Mouse (Mus musculus): ENCODE measurements around the gene Zfp148. TPM values are rescaled to one million over a fixed set of nuclear protein-coding genes. Genes with fewer than 3 reads are reported as not detected.
A peak's percentile ranks its signal among the peaks of the same experiment; 100 is the strongest.
"Not testable (repeated sequence)": the region's sequence is repeated elsewhere in the genome, so short reads cannot be mapped to it uniquely, and the experiment has no call there.

The Zfp148 gene
- polyA plus RNA-seq, 1 experiment, result 80.8 TPM

DNA sequence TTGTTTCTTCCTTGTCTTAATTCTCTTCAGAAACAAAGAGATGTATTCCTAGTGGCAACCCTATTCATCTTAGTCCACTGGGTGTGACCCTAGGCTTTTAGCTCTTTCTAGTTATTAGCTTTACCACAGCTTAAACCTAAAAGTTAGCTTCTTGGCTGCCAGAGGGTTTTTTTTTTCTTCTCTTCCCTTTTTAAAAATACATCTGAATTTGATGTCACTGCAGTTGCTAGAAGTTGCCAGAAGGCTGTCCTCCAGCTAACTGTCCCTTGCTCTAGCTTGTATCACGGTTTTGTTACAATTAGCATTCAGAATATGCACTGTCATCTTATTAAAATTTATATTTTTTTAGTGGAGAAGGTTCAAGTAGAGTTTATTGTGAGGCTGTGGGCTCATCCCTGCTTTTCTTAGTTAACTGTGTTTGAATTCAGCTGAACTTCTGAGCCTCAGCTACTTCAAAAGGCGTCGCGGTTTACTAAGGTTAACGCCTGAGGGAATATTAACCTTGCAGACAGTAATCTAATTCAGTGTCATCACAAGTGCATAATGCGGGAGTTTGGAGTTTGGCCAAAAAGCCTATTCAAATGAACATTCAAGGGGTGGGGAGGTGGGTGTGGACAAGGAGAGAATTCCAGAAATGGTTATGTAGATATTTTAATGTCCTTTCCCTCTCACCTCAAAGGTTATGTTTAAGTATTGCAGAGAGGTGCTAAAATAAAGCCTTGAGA, 1.3 kb upstream of the Zfp148 start:
- H3K4me1 ChIP-seq (ENCODE audit: control insufficient read depth, insufficient read depth, low read length), result peaks cover 3% of the 10 kb centered on the region; the same call in 1 of the 2 replicates
- TF ChIP-seq CTCF (IDR thresholded peaks at IDR 0.05; ENCODE audit: borderline replicate concordance, insufficient read depth, low read length) (no peak), POLR2A (IDR thresholded peaks at IDR 0.05; ENCODE audit: low read depth, low read length) (no peak)
- H3K27ac ChIP-seq (ENCODE audit: insufficient read depth, low read length), result peak overlapping the region; percentile 93; the same call in 1 of the 2 replicates
- H3K4me3 ChIP-seq (ENCODE audit: insufficient read depth, low read length), result peak overlapping the region; percentile 69

DNA sequence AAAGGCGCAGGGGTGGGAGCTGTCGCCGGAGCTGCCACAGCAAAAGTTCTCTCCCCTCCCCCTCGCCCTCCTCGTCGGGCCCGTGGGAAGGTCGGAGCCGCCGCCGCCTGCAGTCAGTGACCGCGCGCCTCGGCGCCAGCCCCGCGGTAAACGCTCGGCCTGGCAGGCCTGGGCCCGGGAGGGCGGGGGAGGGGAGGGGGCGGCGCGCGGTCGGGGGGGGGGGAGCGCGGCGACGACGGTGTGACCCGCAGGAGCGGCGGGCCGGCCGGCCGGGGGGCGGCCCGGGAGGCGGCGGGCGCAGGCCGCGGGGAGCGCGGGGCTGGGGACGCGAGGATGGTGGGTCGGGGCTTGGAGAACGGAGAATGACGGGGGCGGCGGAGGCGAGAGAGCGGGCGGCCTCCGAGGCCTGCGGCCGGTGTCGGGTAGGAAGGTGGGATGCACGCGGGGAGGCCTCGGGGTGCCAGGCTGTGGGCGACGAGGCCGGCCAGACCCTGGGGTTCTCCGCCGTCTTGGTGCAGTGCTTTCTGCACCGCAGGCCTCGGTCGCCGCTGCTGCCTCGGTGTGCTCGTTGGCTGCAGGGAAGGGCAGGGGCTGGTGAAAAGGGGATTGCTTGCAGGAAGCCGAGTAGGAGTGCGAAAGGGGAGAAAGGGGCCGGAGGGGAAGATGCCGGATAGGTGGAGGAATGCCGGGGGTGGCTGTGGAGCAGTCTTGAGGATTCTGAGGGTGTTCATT, 412 bp downstream of the Zfp148 start:
- Histone ChIP-seq H3K27ac (ENCODE audit: insufficient read depth, low read length) (peak overlapping the region; percentile 72), H3K4me1 (ENCODE audit: control insufficient read depth, insufficient read depth, low read length) (peaks cover 3% of the 10 kb centered on the region; the same call in 1 of the 2 replicates), H3K4me3 (ENCODE audit: insufficient read depth, low read length) (peak overlapping the region; percentile 90)
- TF ChIP-seq POLR2A (IDR thresholded peaks at IDR 0.05; ENCODE audit: low read depth, low read length) (peak; percentile 42), CTCF (IDR thresholded peaks at IDR 0.05; ENCODE audit: borderline replicate concordance, insufficient read depth, low read length) (no peak)

DNA sequence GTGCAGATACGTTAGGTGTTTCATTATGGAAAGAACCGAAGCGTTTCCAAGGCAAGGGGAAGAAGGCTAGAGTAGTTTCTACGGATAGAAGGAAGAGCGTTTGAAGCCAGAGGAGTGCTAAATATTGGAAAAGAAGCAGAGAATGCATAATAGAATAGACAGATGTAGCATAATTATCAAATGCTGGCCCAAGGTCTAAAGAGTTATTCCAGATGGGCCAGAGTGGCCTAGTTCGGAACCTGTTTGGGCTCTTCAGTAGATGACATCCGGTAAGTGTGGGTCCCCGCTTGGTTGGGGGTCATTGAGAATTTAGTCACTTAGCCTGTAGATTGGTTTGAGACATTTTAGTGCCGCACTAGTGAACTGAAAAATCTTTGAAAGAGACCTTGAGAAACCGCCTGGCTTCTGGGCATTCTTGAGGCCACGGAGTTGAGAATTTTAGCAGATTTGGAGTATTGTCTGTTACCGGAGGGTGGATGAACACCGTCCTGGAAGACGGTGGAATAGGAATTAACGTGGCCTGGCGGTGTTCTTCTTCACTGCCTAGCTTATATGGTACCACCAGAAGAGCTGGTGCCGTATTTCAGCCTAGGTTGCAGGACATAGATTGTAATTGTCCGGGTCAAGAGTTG, 1.1 kb downstream of the Zfp148 start:
- no peak for TF ChIP-seq POLR2A (IDR thresholded peaks at IDR 0.05; ENCODE audit: low read depth, low read length)
- TF ChIP-seq CTCF (IDR thresholded peaks at IDR 0.05; ENCODE audit: borderline replicate concordance, insufficient read depth, low read length), result no peak
- Histone ChIP-seq H3K27ac (ENCODE audit: insufficient read depth, low read length) (peak overlapping the region; percentile 57), H3K4me3 (ENCODE audit: insufficient read depth, low read length) (peak overlapping the region; percentile 90), H3K4me1 (ENCODE audit: control insufficient read depth, insufficient read depth, low read length) (peaks cover 3% of the 10 kb centered on the region; the same call in 1 of the 2 replicates)

DNA sequence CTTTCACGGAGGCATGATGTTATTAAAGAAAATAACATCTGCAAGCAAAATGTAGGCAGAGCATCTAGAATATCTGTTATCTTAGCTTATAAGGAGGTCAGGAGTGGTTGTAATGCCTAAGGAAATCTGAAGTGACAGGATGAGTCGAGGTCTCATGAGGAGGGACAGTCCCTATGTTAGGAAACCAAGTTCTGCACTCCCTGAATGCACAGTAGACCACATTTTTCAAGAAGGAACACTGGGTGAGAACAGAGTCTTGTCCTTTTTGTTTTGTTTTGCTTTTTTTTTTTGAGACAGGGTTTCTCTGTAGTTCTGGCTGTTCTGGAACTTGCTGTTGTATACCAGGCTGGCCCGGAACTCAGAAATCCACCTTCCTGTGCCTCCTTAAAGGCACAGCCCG, 1.7 kb downstream of the Zfp148 start:
- Histone ChIP-seq H3K4me3 (ENCODE audit: insufficient read depth, low read length) (peak overlapping the region; percentile 90), H3K27ac (ENCODE audit: insufficient read depth, low read length) (peak overlapping the region; percentile 57; the same call in 1 of the 2 replicates), H3K4me1 (ENCODE audit: control insufficient read depth, insufficient read depth, low read length) (peaks cover 9% of the 10 kb centered on the region; the same call in 1 of the 2 replicates)
- TF ChIP-seq CTCF (IDR thresholded peaks at IDR 0.05; ENCODE audit: borderline replicate concordance, insufficient read depth, low read length) (no peak), POLR2A (IDR thresholded peaks at IDR 0.05; ENCODE audit: low read depth, low read length) (no peak)

- Histone ChIP-seq H3K27ac (ENCODE audit: insufficient read depth, low read length) (no peak overlapping the region), H3K4me3 (ENCODE audit: insufficient read depth, low read length) (no peak overlapping the region), H3K4me1 (ENCODE audit: control insufficient read depth, insufficient read depth, low read length) (peaks cover 10% of the 10 kb centered on the region; the same call in 1 of the 2 replicates)
- TF ChIP-seq POLR2A (IDR thresholded peaks at IDR 0.05; ENCODE audit: low read depth, low read length) (no peak), CTCF (IDR thresholded peaks at IDR 0.05; ENCODE audit: borderline replicate concordance, insufficient read depth, low read length) (no peak)
Measured at GRCm38 (mm10) chr16:33383584-33383983, 2.9 kb downstream of the Zfp148 start.

GRCm38 (mm10) chr16:33384057-33384456, 3.4 kb downstream of the Zfp148 start:
- not testable (repeated sequence) for H3K4me3 ChIP-seq (ENCODE audit: insufficient read depth, low read length); H3K27ac ChIP-seq (ENCODE audit: insufficient read depth, low read length); H3K4me1 ChIP-seq (ENCODE audit: control insufficient read depth, insufficient read depth, low read length)

DNA sequence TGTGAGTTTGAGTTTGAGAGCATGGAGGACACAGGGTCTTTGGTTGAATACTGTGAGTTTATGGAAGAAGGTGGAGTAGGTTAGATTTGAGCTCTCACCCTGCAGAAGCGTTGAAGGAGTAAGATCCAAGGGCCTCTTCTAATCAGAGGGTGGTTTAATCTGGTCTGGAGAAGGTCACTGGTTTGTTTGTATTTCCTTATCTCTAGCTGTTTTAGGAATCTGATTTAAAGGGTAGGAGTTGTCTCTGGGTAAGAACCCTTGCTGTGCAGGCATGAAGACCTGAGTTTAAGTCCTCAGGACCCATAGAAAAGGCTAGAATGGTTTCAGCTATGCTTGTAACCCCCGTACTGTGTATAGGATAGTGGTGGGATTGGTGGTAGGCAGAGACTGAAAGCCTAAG, 6.4 kb downstream of the Zfp148 start:
- TF ChIP-seq CTCF (IDR thresholded peaks at IDR 0.05; ENCODE audit: borderline replicate concordance, insufficient read depth, low read length), result no peak
- TF ChIP-seq POLR2A (IDR thresholded peaks at IDR 0.05; ENCODE audit: low read depth, low read length), result no peak
- no peak overlapping the region for H3K4me3 ChIP-seq (ENCODE audit: insufficient read depth, low read length)
- H3K4me1 ChIP-seq (ENCODE audit: control insufficient read depth, insufficient read depth, low read length), result peaks cover 7% of the 10 kb centered on the region; the same call in 1 of the 2 replicates
- H3K27ac ChIP-seq (ENCODE audit: insufficient read depth, low read length), result peak overlapping the region; percentile 98

DNA sequence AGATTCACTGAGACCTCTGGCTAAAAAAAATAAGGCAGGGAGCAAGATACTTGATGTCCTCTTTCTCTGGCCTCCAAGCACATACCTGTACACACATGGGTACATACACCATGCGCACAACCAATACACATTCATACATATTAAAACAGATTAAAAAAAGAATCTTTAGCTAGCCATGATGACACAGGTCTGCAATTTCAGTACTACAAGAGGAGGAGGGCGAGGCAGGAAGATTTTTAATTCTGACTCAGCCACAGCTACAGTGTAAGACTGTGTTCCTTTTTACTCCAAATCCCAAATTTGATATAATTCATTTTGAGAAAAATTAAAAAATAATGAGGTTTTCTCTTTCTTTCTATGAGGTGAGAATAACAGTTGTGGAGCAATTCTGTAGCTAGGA, 6.8 kb downstream of the Zfp148 start:
- H3K27ac ChIP-seq (ENCODE audit: insufficient read depth, low read length), result peak overlapping the region; percentile 98
- H3K4me1 ChIP-seq (ENCODE audit: control insufficient read depth, insufficient read depth, low read length), result peaks cover 7% of the 10 kb centered on the region; the same call in 1 of the 2 replicates
- H3K4me3 ChIP-seq (ENCODE audit: insufficient read depth, low read length), result no peak overlapping the region
- no peak for TF ChIP-seq POLR2A (IDR thresholded peaks at IDR 0.05; ENCODE audit: low read depth, low read length)
- TF ChIP-seq CTCF (IDR thresholded peaks at IDR 0.05; ENCODE audit: borderline replicate concordance, insufficient read depth, low read length), result no peak

DNA sequence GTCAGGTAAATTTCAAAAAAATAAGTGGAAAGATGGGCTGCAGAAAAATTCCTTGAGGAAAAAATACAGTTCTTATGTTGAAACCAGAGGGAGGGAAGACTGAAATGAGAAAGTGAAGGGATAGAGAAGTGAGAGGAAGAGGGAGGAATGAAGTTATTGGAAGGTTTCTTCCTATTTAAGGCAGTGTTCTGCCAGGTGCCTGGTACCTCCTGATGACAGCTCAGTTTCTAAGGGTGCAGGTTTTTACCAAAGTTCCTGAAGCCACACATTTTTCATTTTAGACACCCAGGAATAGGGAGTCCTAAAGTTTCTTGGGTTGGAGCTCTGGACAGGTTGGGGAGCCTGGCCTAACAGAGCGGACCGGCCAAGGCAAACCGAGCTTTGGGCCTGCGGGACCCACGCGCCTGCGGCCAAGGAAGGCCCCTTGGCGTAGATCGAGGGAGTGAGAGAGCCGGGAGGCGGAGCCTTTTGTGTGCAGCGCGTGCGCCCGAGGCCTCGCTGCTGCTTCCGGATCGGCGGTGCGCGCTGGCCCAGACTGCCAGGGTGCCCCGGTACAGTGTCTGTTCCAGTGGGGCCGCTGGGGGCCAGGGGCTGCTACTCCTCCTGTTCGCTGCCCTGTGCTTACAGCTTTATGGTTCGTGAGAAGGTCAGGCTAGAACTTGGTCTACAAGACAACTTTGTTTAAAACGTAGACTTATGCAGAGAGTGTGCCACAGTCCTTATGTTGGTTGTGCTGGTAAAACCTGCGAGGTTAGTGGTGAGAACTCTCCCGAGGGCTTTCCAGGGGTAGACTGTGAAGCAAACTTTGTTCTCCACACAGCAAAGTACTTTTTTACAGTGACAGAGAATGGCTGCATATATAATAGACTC, 19.5 kb downstream of the Zfp148 start:
- peak overlapping the region; percentile 61 for H3K4me3 ChIP-seq (ENCODE audit: insufficient read depth, low read length)
- H3K4me1 ChIP-seq (ENCODE audit: control insufficient read depth, insufficient read depth, low read length), result peaks cover 10% of the 10 kb centered on the region
- peak overlapping the region; percentile 82 for H3K27ac ChIP-seq (ENCODE audit: insufficient read depth, low read length)
- TF ChIP-seq POLR2A (IDR thresholded peaks at IDR 0.05; ENCODE audit: low read depth, low read length), result peak; percentile 58
- no peak for TF ChIP-seq CTCF (IDR thresholded peaks at IDR 0.05; ENCODE audit: borderline replicate concordance, insufficient read depth, low read length)

All from embryonic fibroblast, embryonic 13.5 days (primary cell).